Comparison of ENCODE assay signal across 11 mouse cellular contexts in genomic region chrX:46896538-46896937, GRCm38 (mm10).
"Had no signal": no experiment of that assay in that cellular context is flagged by ENCODE, and none has a peak within 500 bp of the region (broad histone marks: within the 10 kb centered on the region; RNA-seq: fewer than 3 reads in every experiment).

No protein-coding gene starts in this region.

- ATAC-seq: liver, postnatal 0 days; lung, postnatal 0 days; midbrain, embryonic 13.5 days; midbrain, embryonic 15.5 days had no signal

- DNase-seq: liver, postnatal 0 days; lung, adult 2 months; lung, postnatal 14 days; lung, postnatal 36 days; right cerebral cortex, postnatal 14 days; thymus, adult 18-20 months; thymus, postnatal 14 days; thymus, postnatal 36 days had no signal
